ENCODE assay signal across 8 mouse cellular contexts in the genomic region with DNA sequence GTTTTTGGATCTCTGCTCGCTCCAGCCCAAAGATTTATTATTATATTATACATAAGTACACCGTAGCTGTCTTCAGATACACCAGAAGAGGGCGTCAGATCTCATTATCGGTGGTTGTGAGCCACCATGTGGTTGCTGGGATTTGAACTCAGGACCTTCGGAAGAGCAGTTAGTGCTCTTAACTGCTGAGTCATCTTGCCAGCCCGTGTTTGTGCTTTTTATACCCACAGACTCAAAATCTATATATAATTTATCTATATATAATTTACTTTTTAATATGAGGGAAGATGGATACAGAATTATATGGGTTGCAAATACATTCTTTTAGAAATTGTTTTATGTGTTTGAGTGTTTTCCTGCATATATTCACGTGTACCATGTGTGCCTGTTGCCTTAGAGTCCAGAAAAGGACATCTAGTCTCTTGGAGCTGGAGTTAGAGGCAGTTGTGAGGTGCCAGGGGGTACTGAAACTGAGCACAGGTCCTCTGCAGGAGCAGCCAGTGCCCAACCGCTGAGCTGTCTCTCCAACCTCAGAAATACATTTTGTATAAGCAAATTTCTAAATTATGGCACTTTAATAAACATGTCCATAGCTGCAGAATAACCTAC.
DNase-seq lines count a peak whose midpoint lies in the region; ATAC-seq and TF ChIP-seq lines count a peak whose summit lies in the region.

No protein-coding gene starts in this region.

- peak overlapping the region; percentile 92 for H3K4me3 ChIP-seq in kidney, embryonic 15.5 days (replicated peaks)
- H3K4me3 ChIP-seq in embryonic facial prominence, embryonic 11.5 days (ENCODE audit: low read depth, low read length): peak overlapping the region; percentile 89
- peak overlapping the region; percentile 95 for H3K4me3 ChIP-seq in hindbrain, postnatal 0 days (ENCODE audit: low read length)
- peak overlapping the region; percentile 89 for H3K4me3 ChIP-seq in midbrain, embryonic 16.5 days (ENCODE audit: low read depth, low read length)

- H3K4me1 ChIP-seq in kidney, embryonic 15.5 days: peaks cover 18% of the 10 kb centered on the region
- H3K4me1 ChIP-seq in embryonic facial prominence, embryonic 11.5 days (ENCODE audit: control insufficient read depth, insufficient read depth, low read length): no peaks in the 10 kb centered on the region
- peaks cover 6% of the 10 kb centered on the region; the same call in 1 of the 2 replicates for H3K4me1 ChIP-seq in hindbrain, postnatal 0 days (ENCODE audit: insufficient read depth, low read length)
- H3K4me1 ChIP-seq in midbrain, embryonic 16.5 days (ENCODE audit: control insufficient read depth, insufficient read depth, low read length): peaks cover 12% of the 10 kb centered on the region

- H3K4me2 ChIP-seq in kidney, embryonic 15.5 days: peak overlapping the region; percentile 69
- H3K4me2 ChIP-seq in embryonic facial prominence, embryonic 11.5 days (ENCODE audit: low read depth, low read length): peak overlapping the region; percentile 41; the same call in 1 of the 2 replicates
- peak overlapping the region; percentile 69 for H3K4me2 ChIP-seq in hindbrain, postnatal 0 days (ENCODE audit: low read depth, low read length)
- peak overlapping the region; percentile 61 for H3K4me2 ChIP-seq in midbrain, embryonic 16.5 days (ENCODE audit: low read length)

- no peaks in the 10 kb centered on the region for H3K9me3 ChIP-seq in kidney, embryonic 15.5 days (replicated peaks)
- no peaks in the 10 kb centered on the region for H3K9me3 ChIP-seq in embryonic facial prominence, embryonic 11.5 days (replicated peaks; ENCODE audit: control insufficient read depth, low read length)
- H3K9me3 ChIP-seq in hindbrain, postnatal 0 days (ENCODE audit: low read length): no peaks in the 10 kb centered on the region
- no peaks in the 10 kb centered on the region for H3K9me3 ChIP-seq in midbrain, embryonic 16.5 days (replicated peaks; ENCODE audit: control insufficient read depth, low read length, poor library complexity, severe bottlenecking)

- 54% methylated on average over 8 of the region's 8 CpGs for WGBS in kidney, embryonic 15.5 days
- 54% methylated on average over 8 of the region's 8 CpGs for WGBS in embryonic facial prominence, embryonic 11.5 days
- 55% methylated on average over 8 of the region's 8 CpGs for WGBS in hindbrain, postnatal 0 days
- 54% methylated on average over 8 of the region's 8 CpGs for WGBS in midbrain, embryonic 16.5 days

- DNase-seq in kidney, postnatal 36 days: no peak
- no peak for DNase-seq in embryonic facial prominence, embryonic 11.5 days (ENCODE audit: low spot score)
- no peak for DNase-seq in hindbrain, postnatal 0 days (ENCODE audit: low spot score)
- DNase-seq in thymus, postnatal 25 days: no peak
- no peak for DNase-seq in gastrocnemius, postnatal 14 days
- DNase-seq in kidney, adult 11 months: no peak

- intact Hi-C loops in gastrocnemius, postnatal 14 days (cut with DNase I; ENCODE audit: low total_unique reads): no loop called here

- peaks cover 29% of the 10 kb centered on the region for H3K36me3 ChIP-seq in kidney, embryonic 15.5 days
- peaks cover 12% of the 10 kb centered on the region for H3K36me3 ChIP-seq in embryonic facial prominence, embryonic 11.5 days (replicated peaks; ENCODE audit: control insufficient read depth, insufficient read depth, low read depth, low read length)
- peaks cover 15% of the 10 kb centered on the region for H3K36me3 ChIP-seq in hindbrain, postnatal 0 days (ENCODE audit: insufficient read depth, low read length)
- H3K36me3 ChIP-seq in midbrain, embryonic 16.5 days (ENCODE audit: control insufficient read depth, insufficient read depth, low read length): peaks cover 11% of the 10 kb centered on the region

- H3K27ac ChIP-seq in kidney, embryonic 15.5 days: no peak overlapping the region
- no peak overlapping the region for H3K27ac ChIP-seq in embryonic facial prominence, embryonic 11.5 days (replicated peaks; ENCODE audit: low read depth, low read length)
- no peak overlapping the region for H3K27ac ChIP-seq in hindbrain, postnatal 0 days
- no peak overlapping the region for H3K27ac ChIP-seq in midbrain, embryonic 16.5 days (ENCODE audit: low read length)

- peak; percentile 24 for TF ChIP-seq CTCF in hindbrain, postnatal 0 days (IDR thresholded peaks at IDR 0.05; ENCODE audit: low read depth)

- ATAC-seq in kidney, embryonic 15.5 days (replicated peaks; ENCODE audit: low FRiP score): no peak
- ATAC-seq in embryonic facial prominence, embryonic 11.5 days (replicated peaks; ENCODE audit: insufficient number of reproducible peaks, low FRiP score, low TSS enrichment, low read depth): no peak
- no peak for ATAC-seq in hindbrain, postnatal 0 days
- ATAC-seq in midbrain, embryonic 16.5 days: no peak

- H3K27me3 ChIP-seq in kidney, embryonic 15.5 days: no peaks in the 10 kb centered on the region
- H3K27me3 ChIP-seq in embryonic facial prominence, embryonic 11.5 days (ENCODE audit: control insufficient read depth, insufficient read depth, low read length): no peaks in the 10 kb centered on the region
- no peaks in the 10 kb centered on the region for H3K27me3 ChIP-seq in hindbrain, postnatal 0 days (ENCODE audit: insufficient read depth, low read length)
- H3K27me3 ChIP-seq in midbrain, embryonic 16.5 days (ENCODE audit: control insufficient read depth, insufficient read depth, low read depth, low read length): no peaks in the 10 kb centered on the region

- no peak overlapping the region for H3K9ac ChIP-seq in kidney, embryonic 15.5 days
- no peak overlapping the region for H3K9ac ChIP-seq in embryonic facial prominence, embryonic 11.5 days (replicated peaks; ENCODE audit: low read length)
- H3K9ac ChIP-seq in hindbrain, postnatal 0 days (replicated peaks; ENCODE audit: low read length): no peak overlapping the region
- H3K9ac ChIP-seq in midbrain, embryonic 16.5 days (ENCODE audit: low read depth, low read length): no peak overlapping the region
